Mouse (Mus musculus) heart, adult 2 months (tissue): ENCODE measurements around the gene Efhb. TPM values are rescaled to one million over a fixed set of nuclear protein-coding genes. Genes with fewer than 3 reads are reported as not detected.

Experiments used
- DNase-seq, 2 experiments: peaks; one replicate each; pipeline ENCODE4 v3.0.0; 2021
- H3K27ac ChIP-seq: fragments of 200-600 bp; 2 replicates; pipeline ENCODE4 v1.8.1; 2022
- H3K27me3 ChIP-seq: fragments of 200-500 bp; 2 replicates; pipeline ENCODE4 v1.6.1; 2012; ENCODE audit warnings: mild to moderate bottlenecking, low read length, inconsistent platforms, mixed read lengths; ENCODE audit not compliant: control insufficient read depth, insufficient read depth
- H3K36me3 ChIP-seq: fragments of 200-500 bp; 2 replicates; pipeline ENCODE4 v1.6.1; 2012; ENCODE audit warnings: low read length, inconsistent platforms; ENCODE audit not compliant: control insufficient read depth, insufficient read depth
- H3K4me1 ChIP-seq: fragments of 200-500 bp; 2 replicates; pipeline ENCODE4 v1.6.1; 2011; ENCODE audit warnings: low read length; ENCODE audit not compliant: control insufficient read depth, insufficient read depth
- H3K4me3 ChIP-seq: fragments of 200-600 bp; 2 replicates; pipeline ENCODE4 v1.8.1; 2022
- H3K79me2 ChIP-seq: fragments of 200-500 bp; replicated peaks from 2 replicates; pipeline ENCODE4 v1.6.1; 2012; ENCODE audit warnings: mild to moderate bottlenecking, inconsistent platforms, low read length, moderate library complexity, mixed read lengths; ENCODE audit not compliant: control insufficient read depth, insufficient read depth
- H3K9ac ChIP-seq: fragments of 200-500 bp; 2 replicates; pipeline ENCODE4 v1.6.1; 2012; ENCODE audit warnings: low read depth, mild to moderate bottlenecking, control low read depth, inconsistent platforms, low read length, mixed read lengths
- CTCF ChIP-seq: fragments of 200-600 bp; IDR thresholded peaks from 2 replicates; pipeline ENCODE4 v1.8.1; 2022; ENCODE audit warnings: antibody characterized with exemption, mild to moderate bottlenecking, moderate library complexity
- EP300 ChIP-seq: fragments of 200-500 bp; IDR thresholded peaks from 2 replicates; pipeline ENCODE4 v1.6.1; 2011; ENCODE audit warnings: low read depth, low read length, control low read depth; ENCODE audit not compliant: insufficient read depth
- POLR2A ChIP-seq: fragments of 200-500 bp; IDR thresholded peaks from 2 replicates; pipeline ENCODE4 v1.6.1; 2011; ENCODE audit warnings: mild to moderate bottlenecking, low read depth, low read length, control low read depth; ENCODE audit not compliant: insufficient read depth
- WGBS: fragments of 180-500 bp; shearing (Covaris S2); methylation state at CpG from one replicate; pipeline ENCODE4 v1.1.7; 2018; 5-methylcytosine and 5-hydroxymethylcytosine counted together
- intact Hi-C: fragments of 180-260 bp; cut with DNase I; formaldehyde crosslinking; loops from one replicate; pipeline ENCODE4 v1.15.1; 2025
- long read RNA-seq: library from polyadenylated mRNA; stranded (forward); transcript quantifications from one replicate; pipeline ENCODE4 v2.0.0, GENCODE M21; 2021
- polyA plus RNA-seq: library from polyadenylated mRNA; depleted of rRNA; stranded (reverse); fragments of >200 nt; gene quantifications from 2 replicates; pipeline ENCODE4 v1.2.3, GENCODE M21; 2012; rRNA removed
- total RNA-seq, 2 experiments: library from RNA; stranded (reverse); gene quantifications; 2 replicates each; pipeline ENCODE4 v1.2.3; 2021

The Efhb gene
- total RNA-seq (under 1 TPM; 0.10 to 0.16 TPM), polyA plus RNA-seq (0.10 and 0.12 TPM in 2 replicates)
- long read RNA-seq: 0 reads

DNA sequence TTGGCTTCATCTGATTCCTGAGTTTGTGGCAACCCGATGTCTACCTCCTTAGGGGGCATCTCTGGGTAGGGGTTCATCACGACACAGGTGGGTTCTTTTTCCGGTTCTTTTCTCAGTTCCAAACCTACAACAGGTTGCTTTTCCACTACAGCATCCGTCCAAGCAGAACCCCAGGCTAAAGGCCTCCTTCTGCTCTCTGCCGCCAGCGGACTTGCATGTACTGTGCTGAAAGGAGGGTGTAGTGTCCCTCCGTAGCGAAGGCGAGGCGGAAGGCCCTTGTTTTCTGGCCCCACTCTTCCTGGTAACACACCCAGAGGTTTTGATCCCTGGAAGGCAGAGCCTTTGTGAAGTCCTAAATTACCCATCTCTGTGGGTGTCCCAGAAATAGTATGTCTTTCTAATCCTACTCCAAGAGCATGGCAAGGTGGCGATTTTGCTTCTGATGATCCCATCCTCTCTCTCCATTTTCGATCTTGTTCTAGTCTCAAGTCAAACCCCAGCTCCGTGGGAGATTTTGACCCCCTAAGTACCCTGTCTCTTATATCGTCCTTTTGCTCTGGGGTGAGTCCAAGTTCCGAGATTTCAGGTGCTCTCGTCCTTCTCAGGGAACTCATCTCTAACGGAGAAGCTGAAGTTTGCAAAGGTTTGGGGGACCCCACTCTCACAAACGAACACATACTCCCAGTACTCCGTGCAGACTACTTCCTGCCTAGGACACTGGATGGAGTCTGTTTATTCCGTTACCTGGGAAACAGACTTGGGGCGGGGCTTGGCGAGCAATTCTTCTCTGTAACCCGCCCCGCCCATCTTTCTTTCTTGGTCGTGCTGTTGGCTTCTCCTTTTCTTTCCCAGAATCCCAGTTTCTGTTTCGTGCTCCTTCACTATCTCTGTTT, at the start of gene Efhb:
Gene Efhb, minus strand, starts transcription at position 719 of the 893 bp plus-strand sequence.
- H3K4me3 ChIP-seq: peak within 1 kb of the TSS; percentile 32
- peaks cover 2% of the 10 kb centered on the region; the same call in 1 of the 2 replicates for H3K4me1 ChIP-seq
- peak; percentile 44; the same call in 1 of the 2 replicates for TF ChIP-seq POLR2A
- TF ChIP-seq CTCF: no peak
- no peaks in the 10 kb centered on the region for H3K27me3 ChIP-seq
- no peaks in the 10 kb centered on the region for H3K79me2 ChIP-seq
- H3K9ac ChIP-seq: peak within 1 kb of the TSS; percentile 49
- no peaks in the 10 kb centered on the region for H3K36me3 ChIP-seq
- WGBS: 23% methylated on average over 26 of the region's 26 CpGs
- intact Hi-C loops: loop anchor here (2.0 kb wide), 1 partner anchor 16 kb away; the partner anchor contains the start of gene Rab5a
- peak within 1 kb of the TSS; percentile 48 for H3K27ac ChIP-seq
- DNase-seq: peak; percentile 91

- Histone ChIP-seq H3K4me3 (no peak overlapping the region), H3K4me1 (no peaks in the 10 kb centered on the region), H3K36me3 (no peaks in the 10 kb centered on the region; the same call in 1 of the 2 replicates), H3K27me3 (no peaks in the 10 kb centered on the region), H3K27ac (no peak overlapping the region), H3K79me2 (no peaks in the 10 kb centered on the region), H3K9ac (no peak overlapping the region)
- intact Hi-C loops: loop anchor here (10.0 kb wide), 1 partner anchor 322 kb away; no protein-coding TSS in a partner anchor
- no peak for TF ChIP-seq EP300
- peak; percentile 75 for TF ChIP-seq CTCF
- no peak for TF ChIP-seq POLR2A
- peak in 1 of 2 experiments; percentile 6 for DNase-seq
- 60% methylated on average over 2 of the region's 2 CpGs for WGBS
These were observed 49.3 kb upstream of the Efhb start for GRCm38 (mm10) chr17:53512311-53512951.

DNA sequence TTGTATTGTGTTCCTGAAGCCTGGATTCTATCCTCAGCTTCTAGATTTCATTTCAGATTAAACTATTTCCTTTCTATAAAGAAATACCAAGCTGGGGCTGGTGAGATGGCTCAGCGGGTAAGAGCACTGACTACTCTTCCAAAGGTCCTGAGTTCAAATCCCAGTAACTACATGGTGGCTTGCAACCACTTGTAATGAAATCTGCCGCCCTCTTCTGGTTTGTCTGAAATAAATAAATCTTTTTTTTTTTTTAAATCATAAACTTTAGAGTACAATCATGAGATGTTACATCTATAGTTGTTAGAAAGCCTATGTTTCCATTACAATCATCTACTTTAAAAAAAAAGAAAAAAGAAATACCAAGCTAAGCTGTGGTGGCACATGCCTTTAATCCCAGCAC, 39.8 kb upstream of the Efhb start:
- no peaks in the 10 kb centered on the region for H3K79me2 ChIP-seq
- intact Hi-C loops: no loop called here
- no peaks in the 10 kb centered on the region for H3K4me1 ChIP-seq
- 100% methylated on average over 2 of the region's 2 CpGs for WGBS
- no peak for TF ChIP-seq POLR2A
- peak; percentile 14; the same call in 1 of the 2 replicates for TF ChIP-seq CTCF
- no peak for DNase-seq
- H3K36me3 ChIP-seq: peaks cover 2% of the 10 kb centered on the region
- H3K27ac ChIP-seq: no peak overlapping the region
- H3K9ac ChIP-seq: no peak overlapping the region
- H3K4me3 ChIP-seq: no peak overlapping the region
- no peaks in the 10 kb centered on the region for H3K27me3 ChIP-seq

DNA sequence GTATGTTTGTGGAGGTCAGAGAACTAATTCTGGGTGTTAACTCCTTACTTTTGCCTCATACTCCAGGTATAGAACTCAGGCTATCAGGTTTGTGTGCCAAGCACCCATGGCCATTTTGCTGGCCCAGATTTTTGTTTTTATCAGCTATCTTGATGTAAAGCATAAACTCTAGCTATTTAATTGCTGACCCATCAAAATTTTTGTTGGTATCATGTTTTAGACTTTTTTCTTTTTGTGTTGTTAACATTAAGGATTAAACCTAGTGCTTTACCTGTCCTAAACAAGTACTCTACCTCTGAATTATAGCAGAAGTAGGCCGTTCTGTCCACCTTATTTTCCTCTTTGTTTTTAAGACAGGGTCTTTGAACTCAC, 25.9 kb upstream of the Efhb start:
- Histone ChIP-seq H3K79me2 (peaks cover 3% of the 10 kb centered on the region; the same call in 1 of the 2 replicates), H3K9ac (no peak overlapping the region), H3K27ac (no peak overlapping the region), H3K27me3 (no peaks in the 10 kb centered on the region), H3K4me3 (no peak overlapping the region), H3K4me1 (peaks cover 2% of the 10 kb centered on the region), H3K36me3 (peaks cover 31% of the 10 kb centered on the region)
- DNase-seq: no peak
- 95% methylated on average over 1 of the region's 1 CpGs for WGBS
- intact Hi-C loops: no loop called here
- no peak for TF ChIP-seq EP300
- no peak for TF ChIP-seq POLR2A
- no peak for TF ChIP-seq CTCF

DNA sequence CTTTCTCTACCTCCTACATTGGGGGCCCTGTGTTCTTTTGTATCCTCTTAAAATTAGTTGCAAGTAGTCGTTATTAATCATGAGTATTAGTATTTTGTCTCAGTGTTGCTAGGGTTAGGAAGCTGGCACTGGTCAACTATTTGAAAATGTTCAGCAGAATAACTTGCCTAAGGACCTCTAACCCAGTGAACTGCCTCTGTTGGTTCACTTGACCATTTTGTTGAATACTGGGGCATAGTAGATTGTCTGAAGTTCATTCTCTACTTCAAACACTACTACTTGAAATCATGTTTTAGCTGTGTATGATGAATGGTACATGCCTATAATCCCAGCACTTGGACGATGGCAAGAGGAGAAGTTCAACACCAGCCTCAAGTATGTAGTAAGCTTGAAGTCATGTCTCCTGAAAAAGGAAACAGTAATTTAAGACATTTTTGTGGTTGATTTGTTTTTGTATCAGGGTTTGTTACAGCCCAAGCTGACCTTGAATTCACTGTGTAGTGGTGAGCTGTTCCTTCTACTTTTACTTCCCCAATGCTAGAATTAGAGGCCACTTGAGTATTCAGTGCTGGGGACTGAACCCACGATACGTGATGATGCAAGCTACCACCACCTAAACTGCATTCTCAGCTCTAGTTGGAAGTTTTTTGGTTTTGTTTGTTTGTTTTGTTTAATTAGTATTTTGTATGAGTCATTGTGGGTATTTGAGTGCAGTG, 25.3 kb upstream of the Efhb start:
- Histone ChIP-seq H3K36me3 (peaks cover 30% of the 10 kb centered on the region), H3K9ac (no peak overlapping the region), H3K4me1 (peaks cover 2% of the 10 kb centered on the region), H3K27me3 (no peaks in the 10 kb centered on the region), H3K4me3 (no peak overlapping the region), H3K79me2 (peaks cover 3% of the 10 kb centered on the region; the same call in 1 of the 2 replicates), H3K27ac (no peak overlapping the region)
- WGBS: 79% methylated on average over 4 of the region's 4 CpGs
- intact Hi-C loops: no loop called here
- TF ChIP-seq POLR2A (no peak), EP300 (no peak), CTCF (no peak)
- DNase-seq: no peak
